Mouse (Mus musculus): ENCODE measurements around the gene Gm20909.
"Not testable (repeated sequence)": the region's sequence is repeated elsewhere in the genome, so short reads cannot be mapped to it uniquely, and the experiment has no call there.

Gm20909 gene

GRCm38 (mm10) chrY:21164270-21164669 is at the start of gene Gm20909:
TSS of gene Gm20909 (plus strand) at chrY:21164570.
- DNase-seq (ENCODE audit: low read depth, low spot score), result not testable (repeated sequence)

All from WW6 (cell line).